Mouse (Mus musculus) neural tube, embryonic 12.5 days (tissue): Measurements from ENCODE around the gene Prdm5. TPM values are rescaled to one million over a fixed set of nuclear protein-coding genes. Genes with fewer than 3 reads are reported as not detected.

Experiments used
- ATAC-seq: fragments of 200-750 bp; cut with Nextera tagmentation; 2 replicates; pipeline ENCODE4 v1.8.0; 2017; ENCODE audit warnings: low read depth, mild to moderate bottlenecking, moderate TSS enrichment, moderate library complexity; ENCODE audit not compliant: low FRiP score
- H3K27ac ChIP-seq: fragments of 300-500 bp; sonication (generic); 2 replicates; pipeline ENCODE4 v1.5.1; 2016
- H3K27me3 ChIP-seq: fragments of 300-500 bp; sonication (generic); replicated peaks from 2 replicates; pipeline ENCODE4 v1.6.1; 2016; ENCODE audit warnings: mild to moderate bottlenecking
- H3K36me3 ChIP-seq: fragments of 300-500 bp; sonication (generic); 2 replicates; pipeline ENCODE4 v1.6.1; 2016; ENCODE audit warnings: mild to moderate bottlenecking
- H3K4me1 ChIP-seq: fragments of 300-500 bp; sonication (generic); 2 replicates; pipeline ENCODE4 v1.6.1; 2016
- H3K4me2 ChIP-seq: fragments of 300-500 bp; sonication (generic); replicated peaks from 2 replicates; pipeline ENCODE4 v1.6.1; 2016; ENCODE audit warnings: mild to moderate bottlenecking
- H3K4me3 ChIP-seq: fragments of 300-500 bp; sonication (generic); 2 replicates; pipeline ENCODE4 v1.5.1; 2016
- H3K9ac ChIP-seq: fragments of 300-500 bp; sonication (generic); 2 replicates; pipeline ENCODE4 v1.6.1; 2016; ENCODE audit warnings: mild to moderate bottlenecking
- H3K9me3 ChIP-seq: fragments of 300-500 bp; sonication (generic); 2 replicates; pipeline ENCODE4 v1.6.1; 2016; ENCODE audit warnings: mild to moderate bottlenecking
- WGBS: fragments of 180-500 bp; shearing (Covaris S2); methylation state at CpG from one replicate; pipeline ENCODE4 v1.1.7; 2016; 5-methylcytosine and 5-hydroxymethylcytosine counted together
- polyA plus RNA-seq: library from polyadenylated mRNA; unstranded; fragments of >200 nt; fragmentation: Nextera tagmentation; extraction: Ambion mirVana; gene quantifications from 2 replicates; pipeline ENCODE4 v1.2.1, GENCODE M21; 2016

Gene Prdm5
- polyA plus RNA-seq, 1 experiment from 2014 or later: 12.1 TPM

DNA sequence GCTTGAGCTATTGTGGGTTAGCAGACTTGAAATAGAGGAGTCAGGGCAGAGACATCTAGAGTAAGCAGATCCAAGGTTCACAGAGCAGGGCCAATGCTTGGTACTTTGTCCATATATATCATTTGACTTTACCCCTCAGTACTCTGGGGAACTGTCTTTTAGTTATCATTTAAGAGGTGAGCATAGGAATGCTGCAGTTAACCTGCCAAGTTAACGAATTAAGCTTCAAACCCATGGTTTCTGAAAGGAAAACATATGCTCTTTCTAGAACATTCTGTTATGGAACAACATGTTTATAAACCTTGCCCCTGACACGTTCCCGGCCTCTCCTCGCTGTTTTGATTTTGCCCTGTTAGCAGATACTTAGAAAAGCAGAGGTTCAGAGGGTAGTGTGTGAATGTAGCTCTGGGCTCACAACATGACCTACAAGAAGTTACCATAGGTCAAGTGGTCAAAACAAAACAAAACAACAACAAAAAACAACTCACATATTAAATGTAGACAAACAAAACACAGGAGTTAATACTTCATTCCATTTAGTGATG, 973 bp downstream of the Prdm5 start:
- Histone ChIP-seq H3K27me3 (no peaks in the 10 kb centered on the region), H3K36me3 (no peaks in the 10 kb centered on the region), H3K4me2 (peak overlapping the region; percentile 85), H3K9ac (no peak overlapping the region), H3K9me3 (no peaks in the 10 kb centered on the region), H3K27ac (no peak overlapping the region), H3K4me1 (peaks cover 12% of the 10 kb centered on the region), H3K4me3 (no peak overlapping the region)
- WGBS: 92% methylated on average over 4 of the region's 4 CpGs
- ATAC-seq: no peak; the same call in 1 of the 2 replicates

DNA sequence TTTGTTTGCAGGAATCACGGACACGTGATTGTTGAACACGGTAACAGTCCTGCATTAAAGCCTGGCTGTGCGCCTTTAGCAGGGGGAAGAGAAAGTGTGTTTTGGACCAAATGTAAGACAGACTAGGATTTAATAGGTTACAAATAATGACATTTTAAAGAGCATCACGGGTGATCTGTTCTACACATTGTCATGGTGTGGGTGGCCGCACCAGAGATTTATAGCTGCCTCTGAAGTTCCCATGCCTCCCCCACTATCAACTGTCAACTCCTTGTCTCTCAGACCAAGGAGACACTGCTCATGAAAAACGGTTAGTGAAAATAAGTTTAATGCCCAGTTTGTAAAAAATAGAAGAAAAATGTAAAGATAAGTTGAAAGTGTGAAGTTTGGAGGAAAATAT, 2.7 kb downstream of the Prdm5 start:
- H3K27me3 ChIP-seq: no peaks in the 10 kb centered on the region
- H3K9ac ChIP-seq: no peak overlapping the region
- WGBS: 41% methylated on average over 7 of the region's 7 CpGs
- H3K9me3 ChIP-seq: no peaks in the 10 kb centered on the region
- no peak overlapping the region for H3K4me3 ChIP-seq
- no peak for ATAC-seq
- H3K27ac ChIP-seq: no peak overlapping the region
- H3K4me1 ChIP-seq: peaks cover 12% of the 10 kb centered on the region
- H3K36me3 ChIP-seq: no peaks in the 10 kb centered on the region
- no peak overlapping the region for H3K4me2 ChIP-seq

DNA sequence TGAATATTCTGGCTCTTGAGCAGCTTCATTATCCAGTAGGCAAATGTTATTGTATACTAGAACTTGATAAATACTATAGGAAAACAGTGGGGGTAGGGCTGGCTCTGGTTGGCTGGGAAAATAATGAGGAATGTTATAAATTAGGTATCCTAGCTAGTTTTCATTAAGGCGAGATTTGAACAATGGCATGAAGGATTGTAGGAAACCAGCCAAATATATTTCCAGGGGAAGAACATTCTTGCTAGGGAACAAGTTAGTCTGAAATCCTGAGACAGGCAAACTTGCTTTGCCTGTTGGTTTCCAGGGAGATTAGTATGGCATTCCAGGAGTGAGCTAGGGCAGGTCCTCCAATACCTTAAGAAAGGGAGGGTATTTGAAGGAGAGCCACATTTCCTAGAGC, 4.9 kb downstream of the Prdm5 start:
- Histone ChIP-seq H3K27me3 (no peaks in the 10 kb centered on the region), H3K9me3 (no peaks in the 10 kb centered on the region), H3K4me3 (no peak overlapping the region), H3K27ac (no peak overlapping the region), H3K4me1 (peaks cover 5% of the 10 kb centered on the region; the same call in 1 of the 2 replicates), H3K9ac (no peak overlapping the region), H3K36me3 (no peaks in the 10 kb centered on the region), H3K4me2 (no peak overlapping the region)
- WGBS: 88% methylated on average over 1 of the region's 1 CpGs
- ATAC-seq: no peak

DNA sequence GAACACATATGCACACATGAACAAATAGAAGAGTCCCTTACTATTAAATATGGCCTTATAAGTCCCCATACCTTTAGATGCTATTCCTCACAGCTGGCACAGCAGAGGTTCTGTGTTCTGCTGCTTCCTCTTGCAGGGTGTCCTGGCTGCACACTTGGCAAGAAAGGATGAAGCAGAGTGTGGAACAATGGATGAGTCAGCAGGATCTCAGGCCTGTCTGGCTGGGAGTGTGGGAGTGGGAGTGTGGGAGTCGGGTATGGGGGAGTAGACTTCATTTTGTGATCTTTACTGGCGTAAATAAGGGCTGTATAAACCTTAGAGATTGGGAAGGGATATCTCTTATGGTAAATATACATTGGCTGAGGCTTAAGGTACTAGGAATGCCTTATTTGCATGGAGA, 14.1 kb downstream of the Prdm5 start:
- H3K4me2 ChIP-seq: no peak overlapping the region
- no peak for ATAC-seq
- no peaks in the 10 kb centered on the region for H3K27me3 ChIP-seq
- H3K36me3 ChIP-seq: no peaks in the 10 kb centered on the region
- H3K4me3 ChIP-seq: no peak overlapping the region
- no peak overlapping the region for H3K9ac ChIP-seq
- WGBS: 90% methylated on average over 2 of the region's 2 CpGs
- no peak overlapping the region for H3K27ac ChIP-seq
- no peaks in the 10 kb centered on the region for H3K9me3 ChIP-seq
- H3K4me1 ChIP-seq: no peaks in the 10 kb centered on the region; the same call in 1 of the 2 replicates

DNA sequence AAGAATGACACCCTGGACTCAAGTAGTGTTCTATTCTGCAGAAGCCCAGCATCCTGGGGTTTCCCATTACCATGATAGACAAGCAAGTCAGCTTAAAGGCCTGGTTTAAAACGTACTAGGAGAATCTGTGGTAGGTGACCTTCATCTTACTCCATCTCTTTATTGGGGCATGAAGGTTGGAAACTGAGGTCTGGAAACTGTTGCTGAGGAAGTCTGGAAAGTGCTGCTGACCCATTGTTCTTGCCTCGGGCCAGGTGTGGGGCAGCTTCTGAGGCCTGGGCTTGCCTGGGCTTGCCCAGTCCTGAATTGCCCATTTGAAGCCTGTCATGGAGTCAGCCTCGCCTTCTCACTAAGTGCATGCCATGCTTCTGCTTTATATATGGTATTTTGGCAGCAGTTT, 17.8 kb downstream of the Prdm5 start:
- H3K9ac ChIP-seq: no peak overlapping the region
- H3K4me2 ChIP-seq: no peak overlapping the region
- WGBS: 95% methylated on average over 3 of the region's 3 CpGs
- no peak for ATAC-seq
- H3K4me3 ChIP-seq: no peak overlapping the region
- H3K9me3 ChIP-seq: no peaks in the 10 kb centered on the region
- H3K4me1 ChIP-seq: no peaks in the 10 kb centered on the region; the same call in 1 of the 2 replicates
- no peaks in the 10 kb centered on the region for H3K36me3 ChIP-seq
- H3K27ac ChIP-seq: no peak overlapping the region
- H3K27me3 ChIP-seq: no peaks in the 10 kb centered on the region

DNA sequence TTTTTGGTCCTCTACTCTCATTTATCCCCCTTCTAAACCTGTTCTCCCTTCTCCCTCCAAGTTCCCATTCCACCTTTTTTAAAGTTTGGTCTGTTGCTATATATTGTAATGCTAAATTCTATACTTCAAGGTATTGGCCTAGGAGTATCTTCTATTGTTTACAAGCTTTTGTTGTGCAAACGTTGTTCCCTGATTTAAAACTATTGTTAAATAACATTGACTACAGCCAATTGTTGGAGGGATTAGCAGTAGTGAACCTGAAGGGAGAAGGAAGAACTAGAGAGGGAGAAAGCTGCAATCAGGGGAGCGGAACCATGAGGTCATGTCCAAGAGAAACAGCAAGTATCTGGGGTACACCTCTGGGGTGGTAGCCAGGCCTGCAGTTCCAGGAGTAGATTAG, 18.5 kb downstream of the Prdm5 start:
- 77% methylated on average over 2 of the region's 2 CpGs for WGBS
- no peaks in the 10 kb centered on the region for H3K27me3 ChIP-seq
- H3K36me3 ChIP-seq: no peaks in the 10 kb centered on the region
- no peak overlapping the region for H3K9ac ChIP-seq
- H3K9me3 ChIP-seq: no peaks in the 10 kb centered on the region
- H3K4me2 ChIP-seq: no peak overlapping the region
- H3K4me3 ChIP-seq: no peak overlapping the region
- no peaks in the 10 kb centered on the region; the same call in 1 of the 2 replicates for H3K4me1 ChIP-seq
- ATAC-seq: no peak
- H3K27ac ChIP-seq: no peak overlapping the region

DNA sequence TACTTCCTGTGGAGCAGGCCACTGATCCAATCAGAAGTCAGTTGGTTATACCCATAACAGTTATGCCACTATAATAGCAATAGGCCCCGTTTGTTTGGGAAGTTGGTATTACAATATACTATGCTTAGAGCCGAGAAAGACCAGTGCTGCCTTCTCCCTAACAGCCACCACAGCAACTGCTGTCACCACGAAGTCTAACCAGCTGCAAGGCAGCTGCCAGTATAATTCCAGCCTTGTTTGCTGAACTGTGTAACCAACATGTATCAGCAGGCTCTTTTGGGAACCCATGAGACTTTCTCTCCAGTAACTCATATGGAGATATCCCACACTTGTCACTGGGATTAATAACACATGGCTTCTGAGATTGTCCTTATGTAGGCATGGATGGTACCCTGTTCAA, 19.6 kb downstream of the Prdm5 start:
- H3K36me3 ChIP-seq: no peaks in the 10 kb centered on the region
- no peak for ATAC-seq
- no peak overlapping the region for H3K4me2 ChIP-seq
- H3K27me3 ChIP-seq: no peaks in the 10 kb centered on the region
- no peak overlapping the region for H3K27ac ChIP-seq
- H3K4me3 ChIP-seq: no peak overlapping the region
- H3K9ac ChIP-seq: no peak overlapping the region
- H3K4me1 ChIP-seq: no peaks in the 10 kb centered on the region; the same call in 1 of the 2 replicates
- WGBS: 92% methylated on average over 3 of the region's 3 CpGs
- no peaks in the 10 kb centered on the region for H3K9me3 ChIP-seq

DNA sequence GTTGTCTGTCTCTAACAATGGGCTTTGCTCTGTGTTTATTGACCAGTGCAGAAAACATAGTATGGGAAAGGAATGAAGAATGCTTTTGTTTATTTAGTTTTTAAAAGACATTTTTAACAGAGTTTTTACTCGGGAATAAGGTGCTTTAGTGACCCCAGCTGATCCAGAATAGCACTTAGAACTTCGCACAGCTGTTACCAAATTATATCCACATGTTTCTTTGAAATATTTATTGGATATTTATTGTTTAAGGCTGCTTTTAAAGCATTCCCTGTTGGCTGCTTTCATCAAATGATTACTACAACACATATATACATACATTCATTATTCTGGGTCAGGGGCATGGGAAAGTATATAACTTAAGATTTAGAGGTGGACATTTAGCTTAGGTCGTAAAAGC, 32.9 kb downstream of the Prdm5 start:
- Histone ChIP-seq H3K9ac (no peak overlapping the region), H3K4me1 (no peaks in the 10 kb centered on the region), H3K9me3 (no peaks in the 10 kb centered on the region), H3K27ac (no peak overlapping the region), H3K27me3 (no peaks in the 10 kb centered on the region), H3K4me2 (no peak overlapping the region), H3K4me3 (no peak overlapping the region), H3K36me3 (0 out of 2 replicates have a peak, but pooled peaks cover 2% of the 10 kb centered on the region)
- 70% methylated on average over 3 of the region's 3 CpGs for WGBS
- no peak for ATAC-seq

DNA sequence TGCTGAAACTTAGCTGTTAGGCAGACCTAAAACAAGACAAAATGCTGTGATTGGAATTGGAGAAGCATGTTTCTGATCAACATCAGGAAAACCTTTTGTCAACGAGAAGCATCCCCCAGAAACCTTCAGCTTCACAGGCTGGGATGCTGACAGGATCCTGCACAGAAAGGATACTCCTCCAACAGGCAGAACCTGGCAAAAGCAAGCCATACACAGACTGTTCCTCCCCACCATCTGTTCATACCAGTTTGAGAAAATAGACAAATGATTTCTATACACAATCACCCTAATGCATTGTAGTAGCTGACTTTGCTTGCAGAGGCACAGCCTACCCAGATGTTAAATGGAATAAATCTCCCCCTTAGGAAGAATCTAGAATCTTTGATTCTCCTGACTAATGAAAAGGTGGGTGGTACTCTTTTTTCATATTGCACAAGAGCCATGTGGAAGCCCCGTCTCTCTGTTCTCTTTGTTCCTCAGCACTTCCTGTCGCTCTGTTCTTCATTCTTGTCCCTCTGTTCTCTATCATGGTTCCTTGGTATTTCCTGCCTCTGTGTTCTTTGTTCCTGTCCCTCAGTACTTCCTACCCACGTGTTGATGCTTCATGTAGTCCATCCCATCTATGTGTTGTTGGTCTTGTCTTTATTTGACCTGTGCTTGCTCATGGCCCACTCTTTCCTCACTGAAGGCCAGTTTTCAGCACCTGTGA, 39.4 kb downstream of the Prdm5 start:
- Histone ChIP-seq H3K9ac (no peak overlapping the region), H3K9me3 (no peaks in the 10 kb centered on the region), H3K27ac (no peak overlapping the region), H3K4me2 (no peak overlapping the region), H3K4me1 (no peaks in the 10 kb centered on the region), H3K4me3 (no peak overlapping the region), H3K27me3 (no peaks in the 10 kb centered on the region), H3K36me3 (no peaks in the 10 kb centered on the region)
- no peak for ATAC-seq
- 78% methylated on average over 4 of the region's 4 CpGs for WGBS

DNA sequence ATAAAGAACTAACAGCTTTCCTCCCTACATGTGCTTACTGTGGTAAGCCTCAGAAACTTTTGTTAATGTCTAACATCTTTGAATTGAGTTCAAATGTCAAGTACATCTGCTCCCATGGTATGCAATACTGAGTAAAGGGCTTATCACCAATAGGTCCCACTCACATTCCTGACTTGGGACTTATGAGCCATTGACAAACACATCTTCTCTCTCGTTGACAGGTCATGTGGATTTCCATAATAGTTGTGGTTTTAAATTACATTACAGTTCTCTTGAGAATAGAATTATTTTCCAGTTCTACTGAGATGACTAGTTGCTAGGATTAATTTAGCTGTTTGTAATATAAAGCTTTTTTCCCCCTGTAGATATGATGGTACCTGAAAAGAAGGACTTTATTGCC, 49.9 kb downstream of the Prdm5 start:
- no peak for ATAC-seq
- Histone ChIP-seq H3K27me3 (no peaks in the 10 kb centered on the region), H3K9ac (no peak overlapping the region), H3K4me2 (no peak overlapping the region), H3K27ac (no peak overlapping the region), H3K4me1 (no peaks in the 10 kb centered on the region), H3K36me3 (peaks cover 8% of the 10 kb centered on the region), H3K9me3 (peaks cover 4% of the 10 kb centered on the region), H3K4me3 (no peak overlapping the region)
- 75% methylated on average over 1 of the region's 1 CpGs for WGBS

DNA sequence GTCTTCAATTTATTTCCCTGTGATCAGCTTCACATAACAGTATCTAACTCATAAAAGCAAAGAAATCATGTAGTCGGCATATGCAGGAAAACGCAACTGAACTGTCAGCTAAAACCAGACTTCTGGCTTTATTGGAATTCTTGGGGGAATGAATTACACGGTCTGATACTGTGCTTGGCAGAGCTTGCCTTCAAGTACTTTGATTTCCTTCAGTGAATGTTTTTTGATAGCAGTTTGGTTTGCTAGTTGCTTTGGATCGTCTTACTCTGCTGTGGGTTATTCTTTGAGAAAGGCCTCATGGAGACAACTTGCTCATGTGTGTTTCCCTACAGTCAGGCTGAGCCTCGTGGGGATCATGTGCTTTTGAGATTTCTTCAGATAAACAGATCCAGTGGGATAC, 52.7 kb downstream of the Prdm5 start:
- Histone ChIP-seq H3K36me3 (peaks cover 11% of the 10 kb centered on the region), H3K4me1 (no peaks in the 10 kb centered on the region), H3K27me3 (no peaks in the 10 kb centered on the region), H3K27ac (no peak overlapping the region), H3K4me2 (no peak overlapping the region), H3K9ac (no peak overlapping the region), H3K9me3 (peaks cover 9% of the 10 kb centered on the region), H3K4me3 (no peak overlapping the region)
- 90% methylated on average over 5 of the region's 5 CpGs for WGBS
- ATAC-seq: no peak

DNA sequence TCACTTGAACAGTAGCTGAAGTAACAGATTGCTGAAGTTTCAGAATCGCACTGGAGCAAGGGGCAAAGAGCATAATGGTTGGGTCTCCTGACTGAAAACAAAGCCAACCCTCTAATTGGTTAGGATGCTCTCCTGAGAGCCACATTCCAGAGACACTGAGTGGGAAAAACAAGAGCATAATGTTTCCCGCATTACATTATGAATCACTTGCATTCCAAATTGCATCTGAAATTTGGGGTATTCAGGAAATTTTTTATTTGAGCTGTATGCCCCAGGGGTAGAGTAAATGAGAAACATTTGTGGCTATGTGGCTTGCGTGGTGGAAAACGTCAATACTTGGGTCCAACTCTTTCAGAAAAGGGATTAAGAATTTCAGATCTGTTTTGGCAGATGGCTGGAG, 55.2 kb downstream of the Prdm5 start:
- Histone ChIP-seq H3K36me3 (peaks cover 11% of the 10 kb centered on the region), H3K9me3 (peaks cover 9% of the 10 kb centered on the region), H3K4me3 (no peak overlapping the region), H3K4me1 (no peaks in the 10 kb centered on the region), H3K9ac (no peak overlapping the region), H3K4me2 (no peak overlapping the region), H3K27me3 (no peaks in the 10 kb centered on the region), H3K27ac (no peak overlapping the region)
- WGBS: 94% methylated on average over 4 of the region's 4 CpGs
- ATAC-seq: no peak

DNA sequence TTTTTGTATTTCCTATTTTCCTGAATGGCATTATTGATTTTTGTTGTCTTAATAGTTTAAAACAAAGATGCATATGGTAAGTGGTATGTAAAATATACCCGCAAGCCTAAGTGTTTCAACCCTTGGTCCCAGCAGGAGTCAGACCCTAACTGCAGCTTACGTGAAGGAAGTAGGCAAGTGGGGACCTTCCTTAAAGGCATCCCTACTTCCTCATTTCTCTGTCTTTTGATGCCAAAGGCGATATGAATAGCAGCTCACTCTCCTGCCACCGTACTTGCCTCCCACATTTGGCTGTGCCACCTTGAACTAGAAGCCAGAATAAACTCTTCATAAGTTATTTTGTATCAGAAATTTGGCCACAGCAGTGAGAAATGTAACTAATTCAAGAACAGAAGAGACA, 63.8 kb downstream of the Prdm5 start:
- H3K4me3 ChIP-seq: no peak overlapping the region
- H3K36me3 ChIP-seq: no peaks in the 10 kb centered on the region
- no peak overlapping the region for H3K4me2 ChIP-seq
- H3K9ac ChIP-seq: no peak overlapping the region
- H3K9me3 ChIP-seq: no peaks in the 10 kb centered on the region
- 84% methylated on average over 4 of the region's 4 CpGs for WGBS
- no peaks in the 10 kb centered on the region for H3K27me3 ChIP-seq
- H3K4me1 ChIP-seq: no peaks in the 10 kb centered on the region
- H3K27ac ChIP-seq: no peak overlapping the region
- no peak for ATAC-seq
